Mouse (Mus musculus): ENCODE data around the gene Grb10.

DNA sequence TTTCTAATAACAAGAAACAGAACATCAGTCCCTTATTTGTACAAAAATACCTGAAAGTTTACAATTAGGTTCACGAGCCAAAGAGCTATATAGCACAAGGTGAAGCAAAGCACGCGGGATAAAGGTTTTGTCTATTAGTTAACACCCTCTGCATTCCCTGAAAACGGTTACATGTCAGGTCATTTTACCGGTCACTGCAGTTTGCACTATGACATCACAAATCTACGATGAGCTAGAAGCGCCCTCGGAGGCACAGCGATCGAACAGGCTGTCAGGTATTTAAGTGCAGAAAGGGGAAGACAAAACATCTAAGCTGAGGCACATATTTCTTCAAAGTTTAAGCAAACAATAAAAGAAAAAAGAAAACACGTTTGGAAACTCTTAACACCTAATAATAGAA is 108.0 kb downstream of the Grb10 start:
- TF ChIP-seq CTCF (IDR thresholded peaks at IDR 0.05; ENCODE audit: extremely low read depth, insufficient read depth, insufficient read length, insufficient replicate concordance) = no peak
- no peak for TF ChIP-seq POLR2A (IDR thresholded peaks at IDR 0.05; ENCODE audit: low read depth, low read length)
